Mouse (Mus musculus) midbrain, postnatal 0 days (tissue): Measurements from ENCODE around the gene Fiz1. TPM values are rescaled to one million over a fixed set of nuclear protein-coding genes. Genes with fewer than 3 reads are reported as not detected.

Source experiments
- ATAC-seq: fragments of 200-750 bp; cut with Nextera tagmentation; 2 replicates; pipeline ENCODE4 v1.8.0; 2017; ENCODE audit warnings: moderate number of reproducible peaks, mild to moderate bottlenecking, moderate TSS enrichment, moderate library complexity; ENCODE audit not compliant: low FRiP score
- DNase-seq: peaks from one replicate; pipeline ENCODE4 v3.0.0-alpha.2; 2015; ENCODE audit warnings: low spot score
- H3K27ac ChIP-seq: fragments of 300-500 bp; sonication (generic); 2 replicates; pipeline ENCODE4 v1.5.1; 2014; ENCODE audit warnings: low read depth, mild to moderate bottlenecking, low read length, mixed read lengths
- H3K27me3 ChIP-seq: fragments of 300-500 bp; sonication (generic); 2 replicates; pipeline ENCODE4 v1.6.1; 2014; ENCODE audit warnings: low read length, control low read depth, mixed read lengths; ENCODE audit not compliant: insufficient read depth
- H3K36me3 ChIP-seq: fragments of 300-500 bp; sonication (generic); 2 replicates; pipeline ENCODE4 v1.6.1; 2014; ENCODE audit warnings: low read length, control low read depth, mixed read lengths; ENCODE audit not compliant: insufficient read depth
- H3K4me1 ChIP-seq: fragments of 300-500 bp; sonication (generic); 2 replicates; pipeline ENCODE4 v1.6.1; 2014; ENCODE audit warnings: mild to moderate bottlenecking, control low read depth, antibody characterized with exemption, low read length, mixed read lengths; ENCODE audit not compliant: insufficient read depth
- H3K4me2 ChIP-seq: fragments of 300-500 bp; sonication (generic); 2 replicates; pipeline ENCODE4 v1.6.1; 2014; ENCODE audit warnings: low read depth, mild to moderate bottlenecking, low read length, mixed read lengths; ENCODE audit not compliant: poor library complexity, severe bottlenecking
- H3K4me3 ChIP-seq: fragments of 300-500 bp; sonication (generic); 2 replicates; pipeline ENCODE4 v1.5.1; 2014; ENCODE audit warnings: low read depth, mild to moderate bottlenecking, low read length, moderate library complexity
- H3K9ac ChIP-seq: fragments of 300-500 bp; sonication (generic); replicated peaks from 2 replicates; pipeline ENCODE4 v1.6.1; 2014; ENCODE audit warnings: mild to moderate bottlenecking, low read length, moderate library complexity, mixed read lengths; ENCODE audit not compliant: poor library complexity, severe bottlenecking
- H3K9me3 ChIP-seq: fragments of 300-500 bp; sonication (generic); 2 replicates; pipeline ENCODE4 v1.6.1; 2016; ENCODE audit warnings: low read length, control low read depth
- CTCF ChIP-seq: IDR thresholded peaks from 2 replicates; pipeline ENCODE4 v1.5.1; 2016; ENCODE audit warnings: antibody characterized with exemption, mild to moderate bottlenecking
- WGBS: fragments of 180-500 bp; shearing (Covaris S2); extraction: QIAGEN DNeasy Blood & Tissue Kit; methylation state at CpG from one replicate; pipeline ENCODE4 v1.1.7; 2014; 5-methylcytosine and 5-hydroxymethylcytosine counted together
- polyA plus RNA-seq: library from polyadenylated mRNA; unstranded; fragments of >200 nt; fragmentation: Nextera tagmentation; extraction: Ambion mirVana; gene quantifications from 2 replicates; pipeline ENCODE4 v1.2.1, GENCODE M21; 2015
- total RNA-seq: library from RNA; depleted of rRNA; stranded (reverse); fragments of >200 nt; gene quantifications from 2 replicates; pipeline ENCODE4 v1.2.3, GENCODE M21; 2014

The Fiz1 gene
- total and polyA plus RNA-seq, 2 experiments from 2014 or later, result 25.7 to 36.1 TPM

DNA sequence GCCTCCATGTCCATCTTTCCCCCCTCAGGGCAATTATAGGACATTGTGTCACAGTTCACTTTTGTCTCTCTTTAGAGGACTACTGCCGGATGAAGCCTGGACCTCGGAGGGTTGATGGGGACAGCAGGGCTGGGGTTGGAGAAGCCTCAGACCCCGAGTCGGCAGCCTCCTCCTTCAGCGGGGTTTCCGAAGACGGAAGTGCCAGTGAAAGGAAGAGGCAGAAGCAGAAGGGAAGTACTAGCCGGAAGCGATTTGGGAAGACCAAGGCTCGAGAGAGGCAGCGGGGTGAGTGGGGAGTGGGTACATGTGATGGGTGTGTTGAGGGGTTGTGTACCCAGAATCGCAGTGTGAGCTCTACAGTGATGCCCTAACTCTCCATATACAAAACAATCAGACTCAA is 44.9 kb upstream of the Fiz1 start:
- Histone ChIP-seq H3K9me3 (no peaks in the 10 kb centered on the region), H3K4me2 (no peak overlapping the region), H3K4me1 (peaks cover 20% of the 10 kb centered on the region; the same call in 1 of the 2 replicates), H3K27me3 (peaks cover 6% of the 10 kb centered on the region; the same call in 1 of the 2 replicates), H3K4me3 (no peak overlapping the region), H3K9ac (0 out of 2 replicates have a peak overlapping the region, but pooled peaks have one; percentile 81), H3K36me3 (no peaks in the 10 kb centered on the region), H3K27ac (peak overlapping the region; percentile 95)
- DNase-seq, result no peak
- ATAC-seq, result no peak
- TF ChIP-seq CTCF, result no peak
- 91% methylated on average over 12 of the region's 12 CpGs for WGBS

GRCm38 (mm10) chr7:5058631-5059030 is 44.1 kb upstream of the Fiz1 start:
- 90% methylated on average over 1 of the region's 1 CpGs for WGBS
- Histone ChIP-seq H3K36me3 (no peaks in the 10 kb centered on the region), H3K27ac (no peak overlapping the region), H3K4me1 (peaks cover 19% of the 10 kb centered on the region; the same call in 1 of the 2 replicates), H3K27me3 (peaks cover 7% of the 10 kb centered on the region; the same call in 1 of the 2 replicates), H3K9me3 (no peaks in the 10 kb centered on the region), H3K4me2 (no peak overlapping the region), H3K4me3 (no peak overlapping the region), H3K9ac (no peak overlapping the region)
- ATAC-seq (no peak), DNase-seq (no peak)
- TF ChIP-seq CTCF, result no peak

GRCm38 (mm10) chr7:5057804-5058203 is 43.3 kb upstream of the Fiz1 start:
- no peak for ATAC-seq
- DNase-seq, result no peak
- Histone ChIP-seq H3K27me3 (peaks cover 7% of the 10 kb centered on the region; the same call in 1 of the 2 replicates), H3K4me1 (peaks cover 25% of the 10 kb centered on the region; the same call in 1 of the 2 replicates), H3K9me3 (no peaks in the 10 kb centered on the region), H3K4me2 (peak overlapping the region; percentile 84), H3K36me3 (no peaks in the 10 kb centered on the region), H3K27ac (no peak overlapping the region; the same call in 1 of the 2 replicates), H3K9ac (peak overlapping the region; percentile 76), H3K4me3 (peak overlapping the region; percentile 45)
- TF ChIP-seq CTCF, result peak; percentile 48
- 31% methylated on average over 11 of the region's 11 CpGs for WGBS

DNA sequence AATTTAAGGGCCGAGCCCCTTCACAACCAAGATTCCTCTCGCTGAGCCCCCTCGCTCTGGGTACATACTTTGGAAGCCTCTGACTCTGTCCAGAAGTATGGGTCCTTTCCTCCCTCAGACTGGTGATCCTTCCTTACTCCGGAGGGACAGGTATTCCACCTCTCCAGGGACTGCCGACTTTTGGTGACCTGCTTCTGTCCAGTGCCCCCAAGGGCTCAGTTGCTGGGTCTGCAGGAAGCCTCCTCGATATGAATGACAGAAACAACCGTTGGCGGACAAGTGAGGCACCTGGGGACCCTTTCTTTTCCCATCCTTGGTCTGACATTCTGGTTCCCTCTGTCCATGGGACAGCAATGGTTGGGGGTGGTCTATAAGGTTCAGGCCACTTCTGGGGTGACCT is 42.9 kb upstream of the Fiz1 start:
- no peaks in the 10 kb centered on the region for H3K9me3 ChIP-seq
- peak overlapping the region; percentile 84 for H3K4me2 ChIP-seq
- peaks cover 28% of the 10 kb centered on the region; the same call in 1 of the 2 replicates for H3K4me1 ChIP-seq
- H3K27me3 ChIP-seq, result peaks cover 7% of the 10 kb centered on the region; the same call in 1 of the 2 replicates
- peak overlapping the region; percentile 45 for H3K4me3 ChIP-seq
- no peaks in the 10 kb centered on the region for H3K36me3 ChIP-seq
- peak overlapping the region; percentile 76 for H3K27ac ChIP-seq
- 25% methylated on average over 8 of the region's 8 CpGs for WGBS
- peak overlapping the region; percentile 76 for H3K9ac ChIP-seq
- ATAC-seq (no peak), DNase-seq (no peak)
- TF ChIP-seq CTCF, result no peak

- Histone ChIP-seq H3K27me3 (peaks cover 7% of the 10 kb centered on the region; the same call in 1 of the 2 replicates), H3K4me2 (peak overlapping the region; percentile 84), H3K4me1 (peaks cover 29% of the 10 kb centered on the region; the same call in 1 of the 2 replicates), H3K4me3 (peak overlapping the region; percentile 45), H3K9me3 (no peaks in the 10 kb centered on the region), H3K9ac (peak overlapping the region; percentile 76), H3K36me3 (no peaks in the 10 kb centered on the region), H3K27ac (peak overlapping the region; percentile 76)
- TF ChIP-seq CTCF, result no peak
- DNase-seq (peak; percentile 62), ATAC-seq (peak; percentile 32)
- 1% methylated on average over 52 of the region's 55 CpGs for WGBS
These were observed 42.3 kb upstream of the Fiz1 start for GRCm38 (mm10) chr7:5056651-5057263.
